Mouse (Mus musculus): ENCODE measurements around the gene Usf3.

GRCm38 (mm10) chr16:44205973-44206372, 32.9 kb downstream of the Usf3 start:
- TF ChIP-seq POLR2A (IDR thresholded peaks at IDR 0.05; ENCODE audit: low read depth, low read length) (no peak), CTCF (conservative IDR thresholded peaks at IDR 0.05; ENCODE audit: insufficient read depth, insufficient read length, low read depth, low read length) (no peak)

Measured in kidney, adult 2 months (tissue).